Mouse (Mus musculus) forebrain, embryonic 12.5 days (tissue): ENCODE measurements around the gene Steap1. TPM values are rescaled to one million over a fixed set of nuclear protein-coding genes. Genes with fewer than 3 reads are reported as not detected.
A peak's percentile ranks its signal among the peaks of the same experiment; 100 is the strongest.

Source experiments
- ATAC-seq: fragments of 200-750 bp; cut with Nextera tagmentation; 2 replicates; pipeline ENCODE4 v1.8.0; 2017; ENCODE audit warnings: moderate TSS enrichment; ENCODE audit not compliant: low FRiP score
- H3K27ac ChIP-seq: fragments of 300-500 bp; sonication (generic); 2 replicates; pipeline ENCODE4 v1.5.1; 2016; ENCODE audit warnings: mild to moderate bottlenecking
- H3K27me3 ChIP-seq: fragments of 300-500 bp; sonication (generic); 2 replicates; pipeline ENCODE4 v1.6.1; 2016; ENCODE audit warnings: mild to moderate bottlenecking
- H3K36me3 ChIP-seq: fragments of 300-500 bp; sonication (generic); replicated peaks from 2 replicates; pipeline ENCODE4 v1.6.1; 2016; ENCODE audit warnings: mild to moderate bottlenecking
- H3K4me1 ChIP-seq: fragments of 300-500 bp; sonication (generic); 2 replicates; pipeline ENCODE4 v1.6.1; 2016
- H3K4me2 ChIP-seq: fragments of 300-500 bp; sonication (generic); 2 replicates; pipeline ENCODE4 v1.6.1; 2016; ENCODE audit warnings: mild to moderate bottlenecking, moderate library complexity
- H3K4me3 ChIP-seq: fragments of 300-500 bp; sonication (generic); replicated peaks from 2 replicates; pipeline ENCODE4 v1.5.1; 2016; ENCODE audit warnings: mild to moderate bottlenecking
- H3K9ac ChIP-seq: fragments of 300-500 bp; sonication (generic); 2 replicates; pipeline ENCODE4 v1.6.1; 2016; ENCODE audit warnings: mild to moderate bottlenecking
- H3K9me3 ChIP-seq: fragments of 300-500 bp; sonication (generic); 2 replicates; pipeline ENCODE4 v1.6.1; 2016
- WGBS: fragments of 180-500 bp; shearing (Covaris S2); methylation state at CpG from one replicate; pipeline ENCODE4 v1.1.7; 2016; 5-methylcytosine and 5-hydroxymethylcytosine counted together
- polyA plus RNA-seq: library from polyadenylated mRNA; unstranded; fragments of >200 nt; fragmentation: Nextera tagmentation; extraction: Ambion mirVana; gene quantifications from 2 replicates; pipeline ENCODE4 v1.2.1, GENCODE M21; 2016

The Steap1 gene
- polyA plus RNA-seq, 1 experiment from 2014 or later, result 3.7 TPM

GRCm38 (mm10) chr5:5705019-5705418 lies 44.1 kb downstream of the Steap1 start:
- Histone ChIP-seq H3K9me3 (no peaks in the 10 kb centered on the region), H3K27me3 (no peaks in the 10 kb centered on the region), H3K36me3 (no peaks in the 10 kb centered on the region), H3K4me1 (no peaks in the 10 kb centered on the region), H3K27ac (no peak overlapping the region), H3K4me3 (no peak overlapping the region), H3K9ac (no peak overlapping the region), H3K4me2 (no peak overlapping the region)
- ATAC-seq, result no peak
- 68% methylated on average over 2 of the region's 2 CpGs for WGBS

DNA sequence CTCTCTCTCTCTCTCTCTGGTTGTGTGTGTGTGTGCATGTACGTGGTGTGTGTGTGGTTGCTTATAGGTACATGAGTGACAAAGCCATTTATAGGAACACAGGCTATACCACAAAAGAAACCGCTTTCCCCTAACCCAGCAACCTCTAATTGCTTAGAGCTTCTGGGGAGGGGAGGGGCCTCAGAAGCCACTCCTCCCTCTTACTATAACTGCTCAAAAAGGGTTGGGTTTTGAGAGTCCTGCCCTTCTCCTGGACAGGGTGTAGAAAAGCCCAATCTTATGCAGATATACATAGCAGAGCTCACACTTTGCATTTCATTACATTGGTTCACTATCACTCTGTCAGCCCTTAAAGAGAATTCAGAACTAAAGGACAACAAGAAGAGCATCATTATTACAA lies 48.7 kb downstream of the Steap1 start:
- no peaks in the 10 kb centered on the region for H3K36me3 ChIP-seq
- H3K4me3 ChIP-seq, result no peak overlapping the region
- WGBS, result 84% methylated on average over 2 of the region's 2 CpGs
- no peak for ATAC-seq
- no peak overlapping the region for H3K9ac ChIP-seq
- no peaks in the 10 kb centered on the region for H3K9me3 ChIP-seq
- H3K27ac ChIP-seq, result no peak overlapping the region
- no peaks in the 10 kb centered on the region for H3K27me3 ChIP-seq
- H3K4me2 ChIP-seq, result no peak overlapping the region
- H3K4me1 ChIP-seq, result no peaks in the 10 kb centered on the region

GRCm38 (mm10) chr5:5698830-5699229 lies 50.3 kb downstream of the Steap1 start:
- H3K4me3 ChIP-seq, result no peak overlapping the region
- H3K4me2 ChIP-seq, result no peak overlapping the region
- H3K9me3 ChIP-seq, result no peaks in the 10 kb centered on the region
- H3K27me3 ChIP-seq, result no peaks in the 10 kb centered on the region
- H3K9ac ChIP-seq, result no peak overlapping the region
- WGBS, result 77% methylated on average over 3 of the region's 3 CpGs
- H3K36me3 ChIP-seq, result no peaks in the 10 kb centered on the region
- ATAC-seq, result no peak
- no peak overlapping the region for H3K27ac ChIP-seq
- H3K4me1 ChIP-seq, result peaks cover 3% of the 10 kb centered on the region; the same call in 1 of the 2 replicates

GRCm38 (mm10) chr5:5695401-5695942 lies 53.7 kb downstream of the Steap1 start:
- Histone ChIP-seq H3K9me3 (no peaks in the 10 kb centered on the region), H3K4me3 (no peak overlapping the region), H3K4me1 (peaks cover 6% of the 10 kb centered on the region; the same call in 1 of the 2 replicates), H3K36me3 (no peaks in the 10 kb centered on the region), H3K4me2 (no peak overlapping the region), H3K9ac (no peak overlapping the region), H3K27me3 (0 out of 2 replicates have a peak, but pooled peaks cover 5% of the 10 kb centered on the region), H3K27ac (no peak overlapping the region)
- no peak for ATAC-seq
- WGBS, result 95% methylated on average over 5 of the region's 5 CpGs

- Histone ChIP-seq H3K4me3 (peak within 1 kb of the TSS; percentile 78), H3K36me3 (no peaks in the 10 kb centered on the region), H3K9ac (peak within 1 kb of the TSS; percentile 83), H3K4me2 (peak within 1 kb of the TSS; percentile 84), H3K27me3 (0 out of 2 replicates have a peak, but pooled peaks cover 5% of the 10 kb centered on the region), H3K27ac (no peak within 1 kb of the TSS), H3K4me1 (peaks cover 6% of the 10 kb centered on the region; the same call in 1 of the 2 replicates), H3K9me3 (no peaks in the 10 kb centered on the region)
- under 1% methylated on average over 27 of the region's 66 CpGs for WGBS
- peak; percentile 91 for ATAC-seq
Observed at GRCm38 (mm10) chr5:5693956-5694653, 55.0 kb downstream of the Steap1 start, which contains the start of gene Steap2. Gene Steap2, minus strand, starts transcription at chr5:5694578.

DNA sequence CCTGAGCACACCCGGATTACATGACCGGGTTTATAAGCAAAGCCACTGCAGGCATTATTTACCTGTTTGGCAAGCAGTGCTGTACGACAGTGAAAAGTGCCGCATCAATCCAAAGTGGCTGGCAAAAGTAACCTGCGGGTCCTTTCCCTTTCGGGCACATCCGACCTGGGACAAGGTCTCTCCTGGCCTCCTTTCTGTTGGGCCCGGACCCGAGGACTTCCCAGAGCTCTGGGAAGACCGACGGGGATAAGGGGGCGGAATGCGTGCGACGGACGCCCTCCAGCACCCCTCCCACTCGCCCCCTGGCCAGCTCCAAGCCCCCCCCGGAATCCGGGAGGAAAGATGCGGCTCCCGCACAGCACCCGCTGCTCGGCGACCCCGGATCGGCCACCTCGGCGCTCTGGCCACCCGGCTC lies 55.6 kb downstream of the Steap1 start:
- Histone ChIP-seq H3K9me3 (no peaks in the 10 kb centered on the region), H3K4me1 (peaks cover 6% of the 10 kb centered on the region; the same call in 1 of the 2 replicates), H3K4me2 (peak overlapping the region; percentile 84), H3K36me3 (no peaks in the 10 kb centered on the region), H3K9ac (peak overlapping the region; percentile 83), H3K27ac (no peak overlapping the region), H3K4me3 (peak overlapping the region; percentile 78), H3K27me3 (0 out of 2 replicates have a peak, but pooled peaks cover 5% of the 10 kb centered on the region)
- WGBS, result under 1% methylated on average over 27 of the region's 29 CpGs
- peak; percentile 70 for ATAC-seq

DNA sequence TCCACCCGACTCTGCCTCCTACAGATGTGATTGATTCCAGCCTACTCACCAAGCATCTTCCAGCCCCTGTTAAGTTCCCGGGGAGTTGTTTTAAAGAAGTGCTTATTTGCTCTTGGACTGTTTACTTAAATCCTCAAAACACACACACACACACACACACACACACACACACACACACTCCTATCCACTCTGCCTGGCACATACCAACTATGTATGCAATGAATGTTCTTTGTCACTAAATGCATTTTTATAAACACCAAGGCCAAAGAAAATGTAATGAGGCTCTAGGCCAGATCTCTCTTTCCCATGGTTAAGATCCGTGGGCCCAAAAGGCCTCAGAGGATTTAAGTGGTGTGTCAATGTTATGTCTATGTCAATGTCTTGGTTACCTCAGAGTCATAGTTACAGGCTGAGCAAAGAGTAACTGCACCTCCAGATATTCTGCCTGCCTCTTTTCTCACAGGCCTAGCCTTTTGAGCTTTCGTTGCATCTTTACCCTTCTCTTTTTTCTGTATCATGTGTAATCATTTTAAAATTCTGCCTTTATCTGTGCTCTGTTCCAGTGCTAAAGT lies 56.9 kb downstream of the Steap1 start:
- no peak overlapping the region for H3K4me3 ChIP-seq

GRCm38 (mm10) chr5:5688945-5689540 lies 60.1 kb downstream of the Steap1 start:
- 85% methylated on average over 8 of the region's 8 CpGs for WGBS
- no peak for ATAC-seq
- no peak overlapping the region for H3K27ac ChIP-seq

More for the DNA sequence above, 56.9 kb downstream of the Steap1 start:
- no peaks in the 10 kb centered on the region for H3K36me3 ChIP-seq
- peaks cover 6% of the 10 kb centered on the region; the same call in 1 of the 2 replicates for H3K4me1 ChIP-seq
- H3K4me2 ChIP-seq, result no peak overlapping the region
- no peak for ATAC-seq
- H3K9ac ChIP-seq, result no peak overlapping the region
- H3K9me3 ChIP-seq, result no peaks in the 10 kb centered on the region
- H3K27ac ChIP-seq, result no peak overlapping the region
- 0 out of 2 replicates have a peak, but pooled peaks cover 5% of the 10 kb centered on the region for H3K27me3 ChIP-seq
- 75% methylated on average over 4 of the region's 4 CpGs for WGBS

GRCm38 (mm10) chr5:5688228-5688627 lies 60.9 kb downstream of the Steap1 start:
- 90% methylated on average over 6 of the region's 6 CpGs for WGBS
- Histone ChIP-seq H3K4me2 (no peak overlapping the region), H3K36me3 (no peaks in the 10 kb centered on the region), H3K4me3 (no peak overlapping the region), H3K4me1 (no peaks in the 10 kb centered on the region), H3K27ac (no peak overlapping the region), H3K9ac (no peak overlapping the region), H3K9me3 (no peaks in the 10 kb centered on the region), H3K27me3 (0 out of 2 replicates have a peak, but pooled peaks cover 5% of the 10 kb centered on the region)
- ATAC-seq, result no peak

More at GRCm38 (mm10) chr5:5688945-5689540, 60.1 kb downstream of the Steap1 start:
- H3K36me3 ChIP-seq, result no peaks in the 10 kb centered on the region
- H3K9ac ChIP-seq, result no peak overlapping the region
- H3K9me3 ChIP-seq, result no peaks in the 10 kb centered on the region
- H3K4me2 ChIP-seq, result no peak overlapping the region
- 0 out of 2 replicates have a peak, but pooled peaks cover 5% of the 10 kb centered on the region for H3K27me3 ChIP-seq
- H3K4me3 ChIP-seq, result no peak overlapping the region
- 0 out of 2 replicates have a peak, but pooled peaks cover 3% of the 10 kb centered on the region for H3K4me1 ChIP-seq

DNA sequence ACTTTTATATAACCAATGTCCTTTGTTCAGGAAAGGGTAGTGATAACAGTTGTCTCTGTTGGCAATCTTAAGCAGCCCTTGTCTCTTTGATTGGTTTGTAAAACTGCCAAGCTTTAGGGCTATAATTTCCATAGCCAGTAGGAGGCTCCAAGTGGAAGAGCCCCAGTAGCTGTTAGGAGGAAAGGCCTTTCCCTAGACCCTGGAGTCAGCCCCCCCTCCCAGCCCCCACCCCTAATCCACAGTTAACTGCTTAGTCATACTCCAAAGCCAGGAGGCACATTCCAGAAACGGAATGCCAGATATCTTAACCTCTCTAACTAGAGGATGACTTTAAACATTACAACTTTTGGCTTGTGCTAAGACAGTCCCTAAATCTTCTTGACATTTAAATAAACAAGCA lies 62.2 kb downstream of the Steap1 start:
- Histone ChIP-seq H3K4me1 (no peaks in the 10 kb centered on the region), H3K36me3 (no peaks in the 10 kb centered on the region), H3K9me3 (no peaks in the 10 kb centered on the region), H3K4me2 (no peak overlapping the region), H3K27ac (no peak overlapping the region), H3K9ac (no peak overlapping the region), H3K4me3 (no peak overlapping the region), H3K27me3 (no peaks in the 10 kb centered on the region)
- no peak for ATAC-seq
- WGBS, result 15% methylated on average over 1 of the region's 1 CpGs
